Mouse (Mus musculus): Measurements from ENCODE around the gene Tppp2.
A peak's percentile ranks its signal among the peaks of the same experiment; 100 is the strongest.

The Tppp2 gene

GRCm38 (mm10) chr14:51918125-51918524, at the start of gene Tppp2:
Tppp2 (plus strand) TSS chr14:51918425.
- DNase-seq (ENCODE audit: low spot score): no peak

GRCm38 (mm10) chr14:51870756-51871155, 47.5 kb upstream of the Tppp2 start:
- no peak for DNase-seq (ENCODE audit: low spot score)

- DNase-seq (ENCODE audit: low spot score): no peak
Observed at GRCm38 (mm10) chr14:51871741-51872140, 46.5 kb upstream of the Tppp2 start.

GRCm38 (mm10) chr14:51877517-51877916, 40.7 kb upstream of the Tppp2 start:
- DNase-seq (ENCODE audit: low spot score): no peak

- peak; percentile 90 for DNase-seq (ENCODE audit: low spot score)
Observed at GRCm38 (mm10) chr14:51883527-51884030, 34.6 kb upstream of the Tppp2 start.

- DNase-seq (ENCODE audit: low spot score): peak; percentile 70
Observed at GRCm38 (mm10) chr14:51884031-51884544, 34.1 kb upstream of the Tppp2 start.

- DNase-seq (ENCODE audit: low spot score): peak; percentile 98
Observed at GRCm38 (mm10) chr14:51884598-51885331, 33.5 kb upstream of the Tppp2 start, which contains the start of gene Mettl17. Mettl17 (plus strand) TSS chr14:51884842.

- DNase-seq (ENCODE audit: low spot score): no peak
Observed at GRCm38 (mm10) chr14:51886051-51886450, 32.2 kb upstream of the Tppp2 start.

GRCm38 (mm10) chr14:51889833-51890232, 28.4 kb upstream of the Tppp2 start:
- DNase-seq (ENCODE audit: low spot score): no peak

- no peak for DNase-seq (ENCODE audit: low spot score)
Observed at GRCm38 (mm10) chr14:51892191-51892939, 25.9 kb upstream of the Tppp2 start, which contains the start of gene Slc39a2. Slc39a2 (plus strand) TSS chr14:51892889.

- DNase-seq (ENCODE audit: low spot score): no peak
Observed at GRCm38 (mm10) chr14:51893094-51893794, 25.0 kb upstream of the Tppp2 start.

GRCm38 (mm10) chr14:51893809-51894208, 24.4 kb upstream of the Tppp2 start:
- no peak for DNase-seq (ENCODE audit: low spot score)

- no peak for DNase-seq (ENCODE audit: low spot score)
Observed at GRCm38 (mm10) chr14:51895071-51895470, 23.2 kb upstream of the Tppp2 start.

- no peak for DNase-seq (ENCODE audit: low spot score)
Observed at GRCm38 (mm10) chr14:51896019-51896418, 22.2 kb upstream of the Tppp2 start.

GRCm38 (mm10) chr14:51896539-51897170, 21.6 kb upstream of the Tppp2 start:
- no peak for DNase-seq (ENCODE audit: low spot score)

GRCm38 (mm10) chr14:51899351-51899750, 18.9 kb upstream of the Tppp2 start:
- no peak for DNase-seq (ENCODE audit: low spot score)

GRCm38 (mm10) chr14:51902806-51903710, 15.2 kb upstream of the Tppp2 start:
- peak; percentile 85 for DNase-seq (ENCODE audit: low spot score)

- no peak for DNase-seq (ENCODE audit: low spot score)
Observed at GRCm38 (mm10) chr14:51903782-51904181, 14.4 kb upstream of the Tppp2 start.

- peak; percentile 23 for DNase-seq (ENCODE audit: low spot score)
Observed at GRCm38 (mm10) chr14:51904706-51905105, 13.5 kb upstream of the Tppp2 start.

- DNase-seq (ENCODE audit: low spot score): no peak
Observed at GRCm38 (mm10) chr14:51906102-51906501, 12.1 kb upstream of the Tppp2 start.

- no peak for DNase-seq (ENCODE audit: low spot score)
Observed at GRCm38 (mm10) chr14:51911301-51911700, 6.9 kb upstream of the Tppp2 start.

All from embryo, embryonic 10.5 days (tissue).